Mouse (Mus musculus) midbrain, postnatal 0 days (tissue): ENCODE data around the gene Usp16. TPM values are rescaled to one million over a fixed set of nuclear protein-coding genes. Genes with fewer than 3 reads are reported as not detected.

ENCODE experiments used
- ATAC-seq: fragments of 200-750 bp; cut with Nextera tagmentation; 2 replicates; pipeline ENCODE4 v1.8.0; 2017; ENCODE audit warnings: moderate number of reproducible peaks, mild to moderate bottlenecking, moderate TSS enrichment, moderate library complexity; ENCODE audit not compliant: low FRiP score
- DNase-seq: peaks from one replicate; pipeline ENCODE4 v3.0.0-alpha.2; 2015; ENCODE audit warnings: low spot score
- H3K27ac ChIP-seq: fragments of 300-500 bp; sonication (generic); 2 replicates; pipeline ENCODE4 v1.5.1; 2014; ENCODE audit warnings: low read depth, mild to moderate bottlenecking, low read length, mixed read lengths
- H3K27me3 ChIP-seq: fragments of 300-500 bp; sonication (generic); 2 replicates; pipeline ENCODE4 v1.6.1; 2014; ENCODE audit warnings: low read length, control low read depth, mixed read lengths; ENCODE audit not compliant: insufficient read depth
- H3K36me3 ChIP-seq: fragments of 300-500 bp; sonication (generic); 2 replicates; pipeline ENCODE4 v1.6.1; 2014; ENCODE audit warnings: low read length, control low read depth, mixed read lengths; ENCODE audit not compliant: insufficient read depth
- H3K4me1 ChIP-seq: fragments of 300-500 bp; sonication (generic); 2 replicates; pipeline ENCODE4 v1.6.1; 2014; ENCODE audit warnings: mild to moderate bottlenecking, control low read depth, antibody characterized with exemption, low read length, mixed read lengths; ENCODE audit not compliant: insufficient read depth
- H3K4me2 ChIP-seq: fragments of 300-500 bp; sonication (generic); 2 replicates; pipeline ENCODE4 v1.6.1; 2014; ENCODE audit warnings: low read depth, mild to moderate bottlenecking, low read length, mixed read lengths; ENCODE audit not compliant: poor library complexity, severe bottlenecking
- H3K4me3 ChIP-seq: fragments of 300-500 bp; sonication (generic); 2 replicates; pipeline ENCODE4 v1.5.1; 2014; ENCODE audit warnings: low read depth, mild to moderate bottlenecking, low read length, moderate library complexity
- H3K9ac ChIP-seq: fragments of 300-500 bp; sonication (generic); replicated peaks from 2 replicates; pipeline ENCODE4 v1.6.1; 2014; ENCODE audit warnings: mild to moderate bottlenecking, low read length, moderate library complexity, mixed read lengths; ENCODE audit not compliant: poor library complexity, severe bottlenecking
- H3K9me3 ChIP-seq: fragments of 300-500 bp; sonication (generic); 2 replicates; pipeline ENCODE4 v1.6.1; 2016; ENCODE audit warnings: low read length, control low read depth
- CTCF ChIP-seq: IDR thresholded peaks from 2 replicates; pipeline ENCODE4 v1.5.1; 2016; ENCODE audit warnings: antibody characterized with exemption, mild to moderate bottlenecking
- whole genome bisulfite sequencing: fragments of 180-500 bp; shearing (Covaris S2); extraction: QIAGEN DNeasy Blood & Tissue Kit; methylation state at CpG from one replicate; pipeline ENCODE4 v1.1.7; 2014; 5-methylcytosine and 5-hydroxymethylcytosine counted together
- polyA plus RNA-seq: library from polyadenylated mRNA; unstranded; fragments of >200 nt; fragmentation: Nextera tagmentation; extraction: Ambion mirVana; gene quantifications from 2 replicates; pipeline ENCODE4 v1.2.1, GENCODE M21; 2015
- total RNA-seq: library from RNA; depleted of rRNA; stranded (reverse); fragments of >200 nt; gene quantifications from 2 replicates; pipeline ENCODE4 v1.2.3, GENCODE M21; 2014

Gene Usp16
- total and polyA plus RNA-seq, 2 experiments from 2014 or later, result 30.7 to 47.4 TPM

- WGBS, result 87% methylated on average over 2 of the region's 2 CpGs
Observed at GRCm38 (mm10) chr16:87453226-87453625, 1.3 kb upstream of the Usp16 start.

GRCm38 (mm10) chr16:87455180-87455611 lies 693 bp downstream of the Usp16 start:
- Histone ChIP-seq H3K4me3 (peak overlapping the region; percentile 89), H3K9me3 (no peaks in the 10 kb centered on the region), H3K4me2 (peak overlapping the region; percentile 85), H3K27me3 (no peaks in the 10 kb centered on the region), H3K27ac (peak overlapping the region; percentile 85), H3K4me1 (peaks cover 7% of the 10 kb centered on the region; the same call in 1 of the 2 replicates), H3K9ac (peak overlapping the region; percentile 87), H3K36me3 (peaks cover 4% of the 10 kb centered on the region; the same call in 1 of the 2 replicates)
- no peak for TF ChIP-seq CTCF
- WGBS, result under 1% methylated on average over 38 of the region's 38 CpGs
- DNase-seq, result peak; percentile 9
- ATAC-seq, result peak; percentile 78

More at GRCm38 (mm10) chr16:87453226-87453625, 1.3 kb upstream of the Usp16 start:
- Histone ChIP-seq H3K4me2 (no peak overlapping the region), H3K4me1 (peaks cover 7% of the 10 kb centered on the region; the same call in 1 of the 2 replicates), H3K36me3 (no peaks in the 10 kb centered on the region), H3K27ac (no peak overlapping the region), H3K9me3 (no peaks in the 10 kb centered on the region), H3K9ac (no peak overlapping the region), H3K4me3 (no peak overlapping the region), H3K27me3 (no peaks in the 10 kb centered on the region)
- DNase-seq (no peak), ATAC-seq (no peak)
- no peak for TF ChIP-seq CTCF

DNA sequence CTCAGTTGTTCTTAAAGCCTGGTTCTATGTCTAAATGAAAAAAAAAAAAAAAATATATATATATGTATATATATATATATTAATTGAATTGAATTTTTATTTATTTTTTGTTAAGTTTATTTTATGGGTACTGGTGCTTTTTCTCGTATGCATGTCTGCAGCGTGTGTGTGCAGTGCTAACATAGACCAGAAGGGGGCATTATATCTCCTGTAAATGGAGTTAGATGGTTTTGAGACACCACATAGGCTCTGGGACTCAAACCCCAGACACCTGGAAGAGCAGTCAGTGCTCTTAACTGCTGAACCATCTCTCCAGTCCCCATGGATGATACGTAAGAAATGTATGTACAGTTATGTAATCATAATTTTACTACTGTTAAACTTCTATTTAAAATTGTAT lies 4.2 kb downstream of the Usp16 start:
- Histone ChIP-seq H3K36me3 (peaks cover 16% of the 10 kb centered on the region; the same call in 1 of the 2 replicates), H3K9me3 (no peaks in the 10 kb centered on the region), H3K9ac (no peak overlapping the region), H3K27me3 (no peaks in the 10 kb centered on the region), H3K4me1 (peaks cover 7% of the 10 kb centered on the region; the same call in 1 of the 2 replicates), H3K4me2 (no peak overlapping the region), H3K4me3 (no peak overlapping the region), H3K27ac (no peak overlapping the region)
- DNase-seq, result no peak
- TF ChIP-seq CTCF, result peak; percentile 23; the same call in 1 of the 2 replicates
- ATAC-seq, result no peak
- WGBS, result 98% methylated on average over 3 of the region's 3 CpGs

DNA sequence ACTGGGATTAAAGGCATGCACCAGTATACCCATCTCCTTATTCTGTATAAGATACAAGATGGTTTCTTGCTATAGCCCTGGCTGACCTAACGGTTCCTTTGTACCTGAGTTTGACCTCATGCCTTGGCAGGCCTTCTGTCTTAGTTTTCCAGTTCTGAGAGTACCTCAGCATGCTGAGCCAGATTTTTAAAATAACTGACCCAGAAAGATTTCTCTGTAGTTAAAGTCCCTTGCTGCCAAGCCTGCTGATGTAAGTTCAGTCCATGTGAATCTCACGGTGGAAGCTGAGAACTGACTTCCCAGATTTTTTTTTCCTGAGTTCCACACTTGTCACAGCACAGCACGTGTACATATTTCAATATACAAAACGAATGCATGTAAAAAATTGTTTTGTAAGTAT lies 16.1 kb downstream of the Usp16 start:
- TF ChIP-seq CTCF, result no peak
- DNase-seq (no peak), ATAC-seq (no peak)
- H3K36me3 ChIP-seq, result peaks cover 58% of the 10 kb centered on the region
- no peak overlapping the region for H3K4me2 ChIP-seq
- H3K9me3 ChIP-seq, result no peaks in the 10 kb centered on the region
- WGBS, result 92% methylated on average over 4 of the region's 4 CpGs
- H3K27me3 ChIP-seq, result no peaks in the 10 kb centered on the region
- no peak overlapping the region for H3K9ac ChIP-seq
- no peaks in the 10 kb centered on the region for H3K4me1 ChIP-seq
- H3K27ac ChIP-seq, result no peak overlapping the region
- no peak overlapping the region for H3K4me3 ChIP-seq

- TF ChIP-seq CTCF, result no peak
- Histone ChIP-seq H3K4me3 (no peak overlapping the region), H3K9ac (no peak overlapping the region), H3K4me2 (no peak overlapping the region), H3K27ac (no peak overlapping the region), H3K27me3 (no peaks in the 10 kb centered on the region), H3K4me1 (no peaks in the 10 kb centered on the region), H3K9me3 (no peaks in the 10 kb centered on the region), H3K36me3 (peaks cover 60% of the 10 kb centered on the region)
- DNase-seq (no peak), ATAC-seq (no peak)
- 91% methylated on average over 5 of the region's 5 CpGs for WGBS
Observed at GRCm38 (mm10) chr16:87484367-87484766, 29.9 kb downstream of the Usp16 start.

GRCm38 (mm10) chr16:87486739-87487138 lies 32.2 kb downstream of the Usp16 start:
- H3K36me3 ChIP-seq, result peaks cover 70% of the 10 kb centered on the region
- no peaks in the 10 kb centered on the region for H3K27me3 ChIP-seq
- TF ChIP-seq CTCF, result no peak
- ATAC-seq (no peak), DNase-seq (no peak)
- H3K27ac ChIP-seq, result no peak overlapping the region
- H3K9me3 ChIP-seq, result no peaks in the 10 kb centered on the region
- no peak overlapping the region for H3K4me2 ChIP-seq
- H3K9ac ChIP-seq, result no peak overlapping the region
- H3K4me1 ChIP-seq, result no peaks in the 10 kb centered on the region
- WGBS, result 96% methylated on average over 5 of the region's 5 CpGs
- H3K4me3 ChIP-seq, result no peak overlapping the region
